Mouse (Mus musculus): ENCODE measurements around the gene Tmtc2. TPM values are rescaled to one million over a fixed set of nuclear protein-coding genes. Genes with fewer than 3 reads are reported as not detected.

The Tmtc2 gene
- polyA plus RNA-seq, 1 experiment from 2014 or later, result 4.4 TPM

DNA sequence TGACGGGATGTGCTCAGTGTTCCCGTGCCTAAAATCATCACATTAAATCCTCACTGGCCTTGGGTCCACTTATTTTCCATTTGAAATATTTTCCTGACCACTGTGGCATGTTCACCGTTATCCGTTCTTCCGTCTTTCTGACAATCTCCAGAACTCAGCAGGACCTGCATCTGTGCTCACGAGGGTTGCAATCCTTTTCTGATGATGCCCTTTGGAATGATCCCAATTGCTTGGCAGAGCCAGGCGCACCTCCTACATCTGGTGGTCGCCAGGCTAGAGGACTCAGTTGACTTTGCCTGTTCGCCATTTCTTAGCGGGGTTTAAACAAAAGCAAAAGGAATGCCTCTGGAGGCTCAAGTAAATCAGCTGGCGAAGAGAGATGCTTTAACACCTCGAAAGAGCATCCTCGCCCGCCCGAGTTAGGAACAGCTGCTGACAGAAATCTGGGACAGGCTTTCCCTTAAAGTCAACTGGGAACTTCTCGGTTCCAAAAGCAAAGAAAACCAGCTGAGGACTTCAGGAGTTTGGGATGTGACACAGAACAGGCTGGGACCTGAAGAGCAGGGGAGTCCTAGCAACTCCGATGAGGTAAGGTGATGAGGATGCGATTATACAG, 96.5 kb downstream of the Tmtc2 start:
- WGBS (ENCODE audit: insufficient replicate concordance), result 80% methylated on average over 18 of the region's 18 CpGs
- no peak for ATAC-seq (replicated peaks; ENCODE audit: insufficient number of reproducible peaks, low FRiP score, low TSS enrichment)
- H3K36me3 ChIP-seq (ENCODE audit: control insufficient read depth, insufficient read depth, low read length), result no peaks in the 10 kb centered on the region
- H3K4me2 ChIP-seq, result no peak overlapping the region
- H3K9me3 ChIP-seq (replicated peaks; ENCODE audit: control insufficient read depth, low read length), result no peaks in the 10 kb centered on the region
- H3K4me3 ChIP-seq (ENCODE audit: low read depth, low read length), result no peak overlapping the region
- H3K9ac ChIP-seq (ENCODE audit: low read depth, low read length), result no peak overlapping the region
- 0 out of 2 replicates have a peak, but pooled peaks cover 2% of the 10 kb centered on the region for H3K4me1 ChIP-seq (ENCODE audit: control insufficient read depth, insufficient read depth, low read length)
- H3K27me3 ChIP-seq (ENCODE audit: control insufficient read depth, insufficient read depth, low read length), result no peaks in the 10 kb centered on the region
- no peak overlapping the region for H3K27ac ChIP-seq (ENCODE audit: low read depth, low read length)

GRCm38 (mm10) chr10:105474162-105474830, 100.0 kb downstream of the Tmtc2 start:
- Histone ChIP-seq H3K27ac (ENCODE audit: low read depth, low read length) (no peak overlapping the region), H3K9ac (ENCODE audit: low read depth, low read length) (no peak overlapping the region), H3K4me2 (no peak overlapping the region), H3K9me3 (replicated peaks; ENCODE audit: control insufficient read depth, low read length) (no peaks in the 10 kb centered on the region), H3K27me3 (ENCODE audit: control insufficient read depth, insufficient read depth, low read length) (no peaks in the 10 kb centered on the region), H3K4me1 (ENCODE audit: control insufficient read depth, insufficient read depth, low read length) (0 out of 2 replicates have a peak, but pooled peaks cover 2% of the 10 kb centered on the region), H3K4me3 (ENCODE audit: low read depth, low read length) (no peak overlapping the region), H3K36me3 (ENCODE audit: control insufficient read depth, insufficient read depth, low read length) (no peaks in the 10 kb centered on the region)
- 85% methylated on average over 6 of the region's 6 CpGs for WGBS (ENCODE audit: insufficient replicate concordance)
- ATAC-seq (replicated peaks; ENCODE audit: insufficient number of reproducible peaks, low FRiP score, low TSS enrichment), result no peak

DNA sequence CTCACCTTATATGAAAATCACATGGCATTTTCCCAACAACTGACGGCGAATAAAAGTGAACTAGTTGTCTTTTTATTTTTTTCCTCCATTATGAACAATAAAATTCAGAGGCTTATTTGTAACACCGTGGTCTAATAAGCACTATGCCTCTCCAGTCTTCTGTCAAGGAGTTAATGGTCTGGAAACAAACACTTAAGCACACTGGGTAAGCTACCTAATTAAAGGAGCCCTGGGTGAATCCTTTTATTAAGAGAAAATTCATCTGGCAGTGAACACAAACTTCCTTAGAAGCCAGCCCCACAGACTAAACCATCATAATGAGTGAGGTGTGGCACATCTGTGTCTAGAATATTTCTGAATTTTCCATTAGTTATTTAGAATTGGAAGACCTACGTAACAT, 109.9 kb downstream of the Tmtc2 start:
- H3K27me3 ChIP-seq (ENCODE audit: control insufficient read depth, insufficient read depth, low read length), result no peaks in the 10 kb centered on the region
- H3K4me1 ChIP-seq (ENCODE audit: control insufficient read depth, insufficient read depth, low read length), result 0 out of 2 replicates have a peak, but pooled peaks cover 2% of the 10 kb centered on the region
- no peaks in the 10 kb centered on the region for H3K9me3 ChIP-seq (replicated peaks; ENCODE audit: control insufficient read depth, low read length)
- H3K4me2 ChIP-seq, result no peak overlapping the region
- no peak overlapping the region for H3K27ac ChIP-seq (ENCODE audit: low read depth, low read length)
- no peaks in the 10 kb centered on the region for H3K36me3 ChIP-seq (ENCODE audit: control insufficient read depth, insufficient read depth, low read length)
- no peak overlapping the region for H3K9ac ChIP-seq (ENCODE audit: low read depth, low read length)
- no peak overlapping the region for H3K4me3 ChIP-seq (ENCODE audit: low read depth, low read length)
- ATAC-seq (replicated peaks; ENCODE audit: insufficient number of reproducible peaks, low FRiP score, low TSS enrichment), result no peak
- 88% methylated on average over 4 of the region's 4 CpGs for WGBS (ENCODE audit: insufficient replicate concordance)

DNA sequence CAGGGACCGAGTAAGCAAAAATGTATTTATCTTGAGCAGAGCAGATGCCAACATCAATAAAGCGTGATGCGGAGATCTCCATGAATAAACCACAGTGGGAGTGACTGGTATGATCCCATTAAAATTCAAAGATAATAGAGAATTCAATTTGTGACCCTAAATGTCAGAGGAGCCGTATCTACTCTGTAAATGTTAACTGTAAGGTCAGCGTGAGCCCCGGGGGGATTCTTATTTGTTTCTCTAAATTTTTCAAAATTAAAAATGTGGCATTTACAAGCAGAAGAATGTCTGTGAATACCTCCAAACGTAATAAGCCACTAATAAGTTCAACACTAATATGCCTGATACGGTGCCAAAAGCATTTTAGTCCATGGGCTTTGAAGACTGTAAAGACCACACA, 120.8 kb downstream of the Tmtc2 start:
- Histone ChIP-seq H3K4me2 (no peak overlapping the region), H3K27me3 (ENCODE audit: control insufficient read depth, insufficient read depth, low read length) (no peaks in the 10 kb centered on the region), H3K9ac (ENCODE audit: low read depth, low read length) (no peak overlapping the region), H3K4me1 (ENCODE audit: control insufficient read depth, insufficient read depth, low read length) (no peaks in the 10 kb centered on the region), H3K36me3 (ENCODE audit: control insufficient read depth, insufficient read depth, low read length) (no peaks in the 10 kb centered on the region), H3K9me3 (replicated peaks; ENCODE audit: control insufficient read depth, low read length) (no peaks in the 10 kb centered on the region), H3K4me3 (ENCODE audit: low read depth, low read length) (no peak overlapping the region), H3K27ac (ENCODE audit: low read depth, low read length) (no peak overlapping the region)
- 87% methylated on average over 8 of the region's 8 CpGs for WGBS (ENCODE audit: insufficient replicate concordance)
- ATAC-seq (replicated peaks; ENCODE audit: insufficient number of reproducible peaks, low FRiP score, low TSS enrichment), result no peak

DNA sequence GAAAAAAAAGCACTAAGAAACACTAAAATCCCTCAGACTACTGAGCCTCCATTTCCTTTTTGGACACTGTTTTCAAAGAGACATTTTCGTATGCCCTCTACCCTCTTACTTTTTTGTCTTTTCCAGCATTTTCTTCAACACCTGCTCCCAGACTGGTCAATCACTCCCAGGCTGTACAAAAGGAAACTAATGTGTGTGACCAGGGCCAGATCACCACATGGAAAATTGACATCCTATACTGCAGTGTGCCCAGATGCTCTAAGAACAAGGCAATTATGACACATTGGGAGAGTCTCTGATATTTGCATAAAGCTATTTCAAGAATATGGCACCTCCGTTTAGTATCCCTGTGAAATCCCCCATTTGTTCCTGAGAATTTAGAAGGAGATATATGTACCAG, 127.1 kb downstream of the Tmtc2 start:
- no peak overlapping the region for H3K4me3 ChIP-seq (ENCODE audit: low read depth, low read length)
- H3K27ac ChIP-seq (ENCODE audit: low read depth, low read length), result no peak overlapping the region
- WGBS (ENCODE audit: insufficient replicate concordance), result 88% methylated on average over 2 of the region's 2 CpGs
- ATAC-seq (replicated peaks; ENCODE audit: insufficient number of reproducible peaks, low FRiP score, low TSS enrichment), result no peak
- H3K27me3 ChIP-seq (ENCODE audit: control insufficient read depth, insufficient read depth, low read length), result no peaks in the 10 kb centered on the region
- H3K36me3 ChIP-seq (ENCODE audit: control insufficient read depth, insufficient read depth, low read length), result no peaks in the 10 kb centered on the region
- H3K4me2 ChIP-seq, result no peak overlapping the region
- no peaks in the 10 kb centered on the region for H3K9me3 ChIP-seq (replicated peaks; ENCODE audit: control insufficient read depth, low read length)
- no peaks in the 10 kb centered on the region for H3K4me1 ChIP-seq (ENCODE audit: control insufficient read depth, insufficient read depth, low read length)
- no peak overlapping the region for H3K9ac ChIP-seq (ENCODE audit: low read depth, low read length)

- Histone ChIP-seq H3K27me3 (ENCODE audit: control insufficient read depth, insufficient read depth, low read length) (no peaks in the 10 kb centered on the region), H3K4me2 (no peak overlapping the region), H3K4me3 (ENCODE audit: low read depth, low read length) (no peak overlapping the region), H3K9me3 (replicated peaks; ENCODE audit: control insufficient read depth, low read length) (no peaks in the 10 kb centered on the region), H3K4me1 (ENCODE audit: control insufficient read depth, insufficient read depth, low read length) (no peaks in the 10 kb centered on the region), H3K36me3 (ENCODE audit: control insufficient read depth, insufficient read depth, low read length) (no peaks in the 10 kb centered on the region), H3K9ac (ENCODE audit: low read depth, low read length) (no peak overlapping the region), H3K27ac (ENCODE audit: low read depth, low read length) (no peak overlapping the region)
- no peak for ATAC-seq (replicated peaks; ENCODE audit: insufficient number of reproducible peaks, low FRiP score, low TSS enrichment)
- 77% methylated on average over 3 of the region's 3 CpGs for WGBS (ENCODE audit: insufficient replicate concordance)
Measured at GRCm38 (mm10) chr10:105444309-105444708, 129.9 kb downstream of the Tmtc2 start.

GRCm38 (mm10) chr10:105434879-105435278, 139.4 kb downstream of the Tmtc2 start:
- H3K27me3 ChIP-seq (ENCODE audit: control insufficient read depth, insufficient read depth, low read length), result no peaks in the 10 kb centered on the region
- H3K4me2 ChIP-seq, result no peak overlapping the region
- peaks cover 8% of the 10 kb centered on the region; the same call in 1 of the 2 replicates for H3K4me1 ChIP-seq (ENCODE audit: control insufficient read depth, insufficient read depth, low read length)
- H3K36me3 ChIP-seq (ENCODE audit: control insufficient read depth, insufficient read depth, low read length), result no peaks in the 10 kb centered on the region
- WGBS (ENCODE audit: insufficient replicate concordance), result 85% methylated on average over 5 of the region's 5 CpGs
- no peaks in the 10 kb centered on the region for H3K9me3 ChIP-seq (replicated peaks; ENCODE audit: control insufficient read depth, low read length)
- H3K4me3 ChIP-seq (ENCODE audit: low read depth, low read length), result no peak overlapping the region
- ATAC-seq (replicated peaks; ENCODE audit: insufficient number of reproducible peaks, low FRiP score, low TSS enrichment), result no peak
- H3K9ac ChIP-seq (ENCODE audit: low read depth, low read length), result no peak overlapping the region
- H3K27ac ChIP-seq (ENCODE audit: low read depth, low read length), result no peak overlapping the region

DNA sequence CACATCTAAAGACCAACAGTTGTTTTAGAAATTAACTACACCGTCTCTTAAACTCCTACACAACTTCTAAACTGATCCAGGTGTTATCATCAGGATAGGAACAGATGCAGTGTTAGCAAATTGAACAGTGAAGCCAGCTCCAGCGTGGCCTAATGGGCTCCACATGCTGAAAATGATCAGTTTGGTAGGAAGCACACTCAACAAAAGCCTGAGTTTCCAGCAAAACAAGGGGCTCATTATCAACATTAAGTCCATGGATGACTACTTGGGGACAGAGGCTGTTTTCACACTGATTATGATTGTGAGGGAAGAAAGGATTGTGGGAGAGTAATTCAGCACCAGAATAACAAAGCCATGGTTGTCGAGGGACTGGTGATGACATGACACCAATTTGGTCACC, 143.4 kb downstream of the Tmtc2 start:
- no peak overlapping the region for H3K4me3 ChIP-seq (ENCODE audit: low read depth, low read length)
- H3K9me3 ChIP-seq (replicated peaks; ENCODE audit: control insufficient read depth, low read length), result no peaks in the 10 kb centered on the region
- H3K9ac ChIP-seq (ENCODE audit: low read depth, low read length), result no peak overlapping the region
- WGBS (ENCODE audit: insufficient replicate concordance), result 52% methylated on average over 3 of the region's 3 CpGs
- no peaks in the 10 kb centered on the region for H3K36me3 ChIP-seq (ENCODE audit: control insufficient read depth, insufficient read depth, low read length)
- H3K4me1 ChIP-seq (ENCODE audit: control insufficient read depth, insufficient read depth, low read length), result peaks cover 8% of the 10 kb centered on the region; the same call in 1 of the 2 replicates
- no peak overlapping the region for H3K27ac ChIP-seq (ENCODE audit: low read depth, low read length)
- no peaks in the 10 kb centered on the region for H3K27me3 ChIP-seq (ENCODE audit: control insufficient read depth, insufficient read depth, low read length)
- no peak overlapping the region for H3K4me2 ChIP-seq
- ATAC-seq (replicated peaks; ENCODE audit: insufficient number of reproducible peaks, low FRiP score, low TSS enrichment), result no peak

DNA sequence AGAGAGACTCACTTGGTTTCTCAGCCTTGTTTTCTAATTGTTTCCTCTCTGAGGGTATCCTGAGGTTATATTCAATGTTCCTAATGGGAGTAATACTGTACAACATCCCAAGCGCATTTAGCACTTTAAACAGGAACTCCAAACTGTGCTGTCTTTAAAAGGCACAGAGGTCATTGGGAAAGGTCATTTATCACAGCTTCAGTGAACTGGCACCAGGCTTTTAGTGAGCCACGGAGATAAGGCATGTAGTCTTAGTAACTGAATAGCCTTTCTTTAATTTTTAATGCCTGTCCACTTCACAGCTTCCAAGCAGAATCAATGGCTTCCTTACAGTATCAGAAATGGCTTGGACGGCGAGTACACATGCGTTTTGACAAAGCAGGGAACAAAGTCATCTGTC, 144.0 kb downstream of the Tmtc2 start:
- Histone ChIP-seq H3K4me1 (ENCODE audit: control insufficient read depth, insufficient read depth, low read length) (peaks cover 8% of the 10 kb centered on the region; the same call in 1 of the 2 replicates), H3K9ac (ENCODE audit: low read depth, low read length) (no peak overlapping the region), H3K27ac (ENCODE audit: low read depth, low read length) (no peak overlapping the region), H3K4me2 (no peak overlapping the region), H3K4me3 (ENCODE audit: low read depth, low read length) (no peak overlapping the region), H3K27me3 (ENCODE audit: control insufficient read depth, insufficient read depth, low read length) (no peaks in the 10 kb centered on the region), H3K9me3 (replicated peaks; ENCODE audit: control insufficient read depth, low read length) (no peaks in the 10 kb centered on the region), H3K36me3 (ENCODE audit: control insufficient read depth, insufficient read depth, low read length) (no peaks in the 10 kb centered on the region)
- ATAC-seq (replicated peaks; ENCODE audit: insufficient number of reproducible peaks, low FRiP score, low TSS enrichment), result no peak
- 31% methylated on average over 5 of the region's 5 CpGs for WGBS (ENCODE audit: insufficient replicate concordance)
